ENCODE assay signal across 8 mouse cellular contexts in genomic region chr7:138846502-138846991, GRCm38 (mm10). TPM values are rescaled to one million over a fixed set of nuclear protein-coding genes. Genes with fewer than 3 reads are reported as not detected.
DNase-seq lines count a peak whose midpoint lies in the region; ATAC-seq and TF ChIP-seq lines count a peak whose summit lies in the region.

No protein-coding gene starts in this region.

- peak overlapping the region; percentile 95 for H3K27ac ChIP-seq in spleen, adult 2 months (ENCODE audit: insufficient read depth, low read length)
- peak overlapping the region; percentile 97 for H3K27ac ChIP-seq in heart, embryonic 16.5 days (ENCODE audit: low read length)
- H3K27ac ChIP-seq in liver, embryonic 16.5 days (ENCODE audit: low read length) = peak overlapping the region; percentile 96
- peak overlapping the region; percentile 96 for H3K27ac ChIP-seq in stomach, embryonic 16.5 days (ENCODE audit: low read length)

- peaks cover 2% of the 10 kb centered on the region; the same call in 1 of the 2 replicates for H3K36me3 ChIP-seq in spleen, adult 2 months (ENCODE audit: control insufficient read depth, insufficient read depth, low read length)
- peaks cover 6% of the 10 kb centered on the region; the same call in 1 of the 2 replicates for H3K36me3 ChIP-seq in heart, embryonic 16.5 days (ENCODE audit: control insufficient read depth, insufficient read depth)
- H3K36me3 ChIP-seq in liver, embryonic 16.5 days (ENCODE audit: control insufficient read depth, insufficient read depth) = peaks cover 2% of the 10 kb centered on the region; the same call in 1 of the 2 replicates
- H3K36me3 ChIP-seq in stomach, embryonic 16.5 days (ENCODE audit: control insufficient read depth, insufficient read depth, low read length) = no peaks in the 10 kb centered on the region

- peak overlapping the region; percentile 99 for H3K9ac ChIP-seq in heart, embryonic 16.5 days (ENCODE audit: low read length)
- H3K9ac ChIP-seq in liver, embryonic 16.5 days (ENCODE audit: low read depth, low read length) = peak overlapping the region; percentile 97
- H3K9ac ChIP-seq in stomach, embryonic 16.5 days (ENCODE audit: low read length) = peak overlapping the region; percentile 98

- peak overlapping the region; percentile 86 for H3K4me3 ChIP-seq in spleen, adult 2 months (ENCODE audit: extremely low read depth, insufficient read depth, insufficient read length)
- peak overlapping the region; percentile 99 for H3K4me3 ChIP-seq in heart, embryonic 16.5 days (ENCODE audit: low read length)
- H3K4me3 ChIP-seq in liver, embryonic 16.5 days (ENCODE audit: low read depth, low read length) = peak overlapping the region; percentile 95
- H3K4me3 ChIP-seq in stomach, embryonic 16.5 days (replicated peaks; ENCODE audit: low read length) = peak overlapping the region; percentile 98

- DNase-seq in frontal cortex, postnatal 14 days (ENCODE audit: low spot score in 2 of 2) = no peak
- peak in 1 of 2 experiments; percentile 57 for DNase-seq in spleen, adult 2 months (ENCODE audit: low read depth in 1 of 2, low spot score in 2 of 2)
- DNase-seq in spleen, postnatal 36 days (ENCODE audit: low spot score in 2 of 2) = no peak
- DNase-seq in urinary bladder, postnatal 4 days (ENCODE audit: low spot score in 2 of 2) = no peak

- H3K4me2 ChIP-seq in heart, embryonic 16.5 days (ENCODE audit: low read depth, low read length) = peak overlapping the region; percentile 94
- H3K4me2 ChIP-seq in liver, embryonic 16.5 days (ENCODE audit: low read depth, low read length) = peak overlapping the region; percentile 96
- peak overlapping the region; percentile 86 for H3K4me2 ChIP-seq in stomach, embryonic 16.5 days (ENCODE audit: low read depth, low read length)

- H3K4me1 ChIP-seq in spleen, adult 2 months (ENCODE audit: control insufficient read depth, insufficient read depth, insufficient read length) = peaks cover 16% of the 10 kb centered on the region
- H3K4me1 ChIP-seq in heart, embryonic 16.5 days (ENCODE audit: control insufficient read depth, insufficient read depth, low read length) = peaks cover 34% of the 10 kb centered on the region
- H3K4me1 ChIP-seq in liver, embryonic 16.5 days (ENCODE audit: control insufficient read depth, low read depth, low read length) = peaks cover 30% of the 10 kb centered on the region
- H3K4me1 ChIP-seq in stomach, embryonic 16.5 days (ENCODE audit: control insufficient read depth, insufficient read depth, low read length) = peaks cover 36% of the 10 kb centered on the region

- WGBS in spleen, adult 2 months = under 1% methylated on average over 43 of the region's 61 CpGs
- under 1% methylated on average over 58 of the region's 61 CpGs for WGBS in heart, embryonic 16.5 days
- WGBS in liver, embryonic 16.5 days (ENCODE audit: insufficient replicate concordance) = under 1% methylated on average over 38 of the region's 61 CpGs
- 1% methylated on average over 58 of the region's 61 CpGs for WGBS in stomach, embryonic 16.5 days

- peak; percentile 13 for ATAC-seq in frontal cortex, adult (ENCODE audit: low TSS enrichment)
- ATAC-seq in heart, embryonic 16.5 days (replicated peaks; ENCODE audit: extremely low read depth, insufficient read depth, low FRiP score) = peak; percentile 72
- peak; percentile 85 for ATAC-seq in liver, embryonic 16.5 days (ENCODE audit: low read depth)
- peak; percentile 83 for ATAC-seq in stomach, embryonic 16.5 days (ENCODE audit: insufficient read depth, low FRiP score)

- H3K9me3 ChIP-seq in heart, embryonic 16.5 days (replicated peaks; ENCODE audit: control insufficient read depth, low read length) = no peaks in the 10 kb centered on the region
- no peaks in the 10 kb centered on the region for H3K9me3 ChIP-seq in liver, embryonic 16.5 days (replicated peaks; ENCODE audit: control insufficient read depth, low read length)
- H3K9me3 ChIP-seq in stomach, embryonic 16.5 days (replicated peaks; ENCODE audit: control insufficient read depth, low read length) = no peaks in the 10 kb centered on the region

- no peak for TF ChIP-seq POLR2A in spleen, adult 2 months (IDR thresholded peaks at IDR 0.05; ENCODE audit: low read depth, low read length)

- no peaks in the 10 kb centered on the region; the same call in 1 of the 2 replicates for H3K27me3 ChIP-seq in spleen, adult 2 months (ENCODE audit: control insufficient read depth, insufficient read depth, low read length)
- H3K27me3 ChIP-seq in heart, embryonic 16.5 days (ENCODE audit: control insufficient read depth, insufficient read depth, low read length) = no peaks in the 10 kb centered on the region
- H3K27me3 ChIP-seq in liver, embryonic 16.5 days (ENCODE audit: control insufficient read depth, insufficient read depth, low read depth, low read length) = no peaks in the 10 kb centered on the region
- no peaks in the 10 kb centered on the region for H3K27me3 ChIP-seq in stomach, embryonic 16.5 days (ENCODE audit: control insufficient read depth, insufficient read depth, low read length)

- no peak for TF ChIP-seq CTCF in spleen, adult 2 months (IDR thresholded peaks at IDR 0.05; ENCODE audit: extremely low read depth, insufficient read depth, insufficient read length, insufficient replicate concordance)

RNA-seq across cellular contexts. Expression of gene Mapk1ip1, which starts 0.5 kb away (rescaled TPM):
- 47.1 and 49.7 TPM in 2 replicates for polyA plus RNA-seq in spleen, adult 2 months (2012; rRNA removed)
- polyA plus RNA-seq in heart, embryonic 16.5 days (2015; fragmentation: Nextera tagmentation; extraction: Ambion mirVana) = 15.4 TPM in 2 replicates
- 3.9 and 4.3 TPM in 2 replicates for polyA plus RNA-seq in liver, embryonic 16.5 days (2015; fragmentation: Nextera tagmentation; extraction: Ambion mirVana)
- polyA plus RNA-seq in stomach, embryonic 16.5 days (2015; fragmentation: Nextera tagmentation; extraction: Ambion mirVana) = 13.1 and 14.8 TPM in 2 replicates

RNA-seq across cellular contexts. Expression of gene Ppp2r2d, which starts 0.7 kb away (rescaled TPM):
- polyA plus RNA-seq in spleen, adult 2 months (2012; rRNA removed) = 11.3 and 11.9 TPM in 2 replicates
- 22.7 and 26.6 TPM in 2 replicates for polyA plus RNA-seq in heart, embryonic 16.5 days (2015; fragmentation: Nextera tagmentation; extraction: Ambion mirVana)
- polyA plus RNA-seq in liver, embryonic 16.5 days (2015; fragmentation: Nextera tagmentation; extraction: Ambion mirVana) = 5.7 TPM in 2 replicates
- polyA plus RNA-seq in stomach, embryonic 16.5 days (2015; fragmentation: Nextera tagmentation; extraction: Ambion mirVana) = 12.2 and 12.4 TPM in 2 replicates

Comparison
In these comparisons a context has a peak if more than half of its experiments do, and no peak if none do; other contexts are left out.
1. ATAC-seq: peak in every context shown above with its lines; median percentile 85 in liver, embryonic 16.5 days; 83 in stomach, embryonic 16.5 days; 72 in heart, embryonic 16.5 days; 13 in frontal cortex, adult.